Mouse (Mus musculus): ENCODE measurements around the gene Cd4. TPM values are rescaled to one million over a fixed set of nuclear protein-coding genes. Genes with fewer than 3 reads are reported as not detected.

The Cd4 gene
- total and polyA plus RNA-seq, 3 experiments = not detected

GRCm38 (mm10) chr6:124888555-124889125 is 619 bp upstream of the Cd4 start:
- Histone ChIP-seq H3K27me3 (ENCODE audit: control insufficient read depth in 1 of 2, insufficient read depth in 2 of 2, low read length in 2 of 2) (peaks cover 5% of the 10 kb centered on the region in 2 experiments), H3K9ac (ENCODE audit: control insufficient read depth, low read depth, low read length, poor library complexity, severe bottlenecking) (no peak overlapping the region), H3K27ac (ENCODE audit: control insufficient read depth, low read depth, low read length) (no peak overlapping the region), H3K9me3 (replicated peaks; ENCODE audit: insufficient read depth, low read length) (no peaks in the 10 kb centered on the region), H3K36me3 (ENCODE audit: control insufficient read depth in 1 of 2, insufficient read depth in 2 of 2, low read length in 2 of 2) (no peaks in the 10 kb centered on the region), H3K79me2 (ENCODE audit: control insufficient read depth, insufficient read depth, low read length, poor library complexity) (no peaks in the 10 kb centered on the region), H3K4me3 (ENCODE audit: control insufficient read depth in 1 of 2, insufficient read depth in 1 of 2, low read depth in 2 of 2, low read length in 2 of 2) (no peak overlapping the region), H3K4me1 (ENCODE audit: control insufficient read depth in 1 of 2, insufficient read depth in 2 of 2, low read length in 2 of 2) (no peaks in the 10 kb centered on the region)
- TF ChIP-seq CHD2 (IDR thresholded peaks at IDR 0.05; ENCODE audit: low read length) (no peak), RCOR1 (IDR thresholded peaks at IDR 0.05; ENCODE audit: low read depth, low read length) (no peak), E2F4 (IDR thresholded peaks at IDR 0.05; ENCODE audit: borderline replicate concordance, low read depth, low read length) (no peak), USF2 (IDR thresholded peaks at IDR 0.05; ENCODE audit: borderline replicate concordance in 1 of 2, insufficient read depth in 1 of 2, low read depth in 1 of 2, low read length in 2 of 2) (no peak), TBP (IDR thresholded peaks at IDR 0.05; ENCODE audit: low read depth, low read length) (no peak), SMC3 (IDR thresholded peaks at IDR 0.05; ENCODE audit: low read depth, low read length) (no peak), NELFE (IDR thresholded peaks at IDR 0.05; ENCODE audit: low read depth, low read length) (no peak), JUND (IDR thresholded peaks at IDR 0.05; ENCODE audit: low read depth, low read length) (no peak), ZNF384 (IDR thresholded peaks at IDR 0.05; ENCODE audit: low read depth, low read length) (no peak), UBTF (IDR thresholded peaks at IDR 0.05; ENCODE audit: borderline replicate concordance, insufficient read depth, low read depth, low read length) (no peak), EP300 (IDR thresholded peaks at IDR 0.05; ENCODE audit: low read depth in 1 of 2, low read length in 2 of 2) (no peak), RAD21 (IDR thresholded peaks at IDR 0.05; ENCODE audit: low read depth, low read length) (no peak)
- no peak for DNase-seq (ENCODE audit: low read depth, low spot score)

DNA sequence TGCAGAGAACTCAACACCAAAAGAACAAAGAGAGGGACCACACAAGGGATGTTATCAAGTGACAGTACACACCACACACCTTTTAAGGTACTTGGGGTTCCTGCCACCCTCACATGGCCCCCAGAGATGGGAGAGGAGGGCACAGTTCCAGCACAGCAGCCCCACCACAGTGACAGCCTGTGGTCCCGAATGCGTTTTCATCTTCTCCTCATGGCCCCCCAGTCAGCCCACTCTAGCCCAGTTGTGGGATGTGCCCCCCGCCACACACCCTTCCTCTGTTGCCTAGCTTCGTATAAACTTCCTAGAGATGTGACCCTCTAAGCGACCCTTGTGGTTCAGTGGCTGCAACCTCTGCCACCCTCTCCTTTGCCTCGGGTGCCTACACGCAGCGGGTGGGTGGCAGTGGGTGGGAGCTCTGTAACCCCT is 2.1 kb downstream of the Cd4 start:
- Histone ChIP-seq H3K27ac (ENCODE audit: control insufficient read depth, low read depth, low read length) (no peak overlapping the region), H3K4me3 (ENCODE audit: control insufficient read depth in 1 of 2, insufficient read depth in 1 of 2, low read depth in 2 of 2, low read length in 2 of 2) (no peak overlapping the region), H3K27me3 (ENCODE audit: control insufficient read depth in 1 of 2, insufficient read depth in 2 of 2, low read length in 2 of 2) (peaks cover 5 to 9% of the 10 kb centered on the region in 2 experiments), H3K4me1 (ENCODE audit: control insufficient read depth in 1 of 2, insufficient read depth in 2 of 2, low read length in 2 of 2) (no peaks in the 10 kb centered on the region), H3K79me2 (ENCODE audit: control insufficient read depth, insufficient read depth, low read length, poor library complexity) (no peaks in the 10 kb centered on the region), H3K9ac (ENCODE audit: control insufficient read depth, low read depth, low read length, poor library complexity, severe bottlenecking) (no peak overlapping the region), H3K36me3 (ENCODE audit: control insufficient read depth in 1 of 2, insufficient read depth in 2 of 2, low read length in 2 of 2) (no peaks in the 10 kb centered on the region), H3K9me3 (replicated peaks; ENCODE audit: insufficient read depth, low read length) (no peaks in the 10 kb centered on the region)
- no peak for DNase-seq (ENCODE audit: low read depth, low spot score)
- no peak for TF ChIP-seq POLR2AphosphoS2 (IDR thresholded peaks at IDR 0.05; ENCODE audit: low read length)
- no peak for TF ChIP-seq RCOR1 (IDR thresholded peaks at IDR 0.05; ENCODE audit: low read depth, low read length)
- no peak for TF ChIP-seq TAL1 (IDR thresholded peaks at IDR 0.05; ENCODE audit: low read length)
- TF ChIP-seq NELFE (IDR thresholded peaks at IDR 0.05; ENCODE audit: low read depth, low read length) = no peak
- no peak for TF ChIP-seq MAFK (IDR thresholded peaks at IDR 0.05; ENCODE audit: borderline replicate concordance, low read depth, low read length)
- no peak for TF ChIP-seq TCF12 (IDR thresholded peaks at IDR 0.05; ENCODE audit: low read depth, low read length)
- no peak for TF ChIP-seq MYC (IDR thresholded peaks at IDR 0.05; ENCODE audit: low read depth, low read length)
- TF ChIP-seq SMC3 (IDR thresholded peaks at IDR 0.05; ENCODE audit: low read depth, low read length) = no peak
- no peak for TF ChIP-seq USF2 (IDR thresholded peaks at IDR 0.05; ENCODE audit: borderline replicate concordance in 1 of 2, insufficient read depth in 1 of 2, low read depth in 1 of 2, low read length in 2 of 2)
- no peak for TF ChIP-seq ZC3H11A (IDR thresholded peaks at IDR 0.05; ENCODE audit: low read depth, low read length)
- TF ChIP-seq USF1 (IDR thresholded peaks at IDR 0.05; ENCODE audit: low read depth, low read length) = no peak
- TF ChIP-seq KAT2A (conservative IDR thresholded peaks at IDR 0.05; ENCODE audit: low read depth, low read length) = no peak
- no peak for TF ChIP-seq CTCF (IDR thresholded peaks at IDR 0.05 in 2 of 3, conservative IDR thresholded peaks at IDR 0.05 in 1 of 3; ENCODE audit: control insufficient read depth in 1 of 3, insufficient read depth in 1 of 3, low read depth in 2 of 3, low read length in 3 of 3, poor library complexity in 1 of 3, severe bottlenecking in 1 of 3)
- TF ChIP-seq RAD21 (IDR thresholded peaks at IDR 0.05; ENCODE audit: low read depth, low read length) = no peak
- no peak for TF ChIP-seq CHD2 (IDR thresholded peaks at IDR 0.05; ENCODE audit: low read length)
- TF ChIP-seq EP300 (IDR thresholded peaks at IDR 0.05; ENCODE audit: low read depth in 1 of 2, low read length in 2 of 2) = no peak
- TF ChIP-seq SIN3A (IDR thresholded peaks at IDR 0.05; ENCODE audit: low read length) = no peak
- TF ChIP-seq ETS1 (IDR thresholded peaks at IDR 0.05; ENCODE audit: low read depth, low read length) = no peak
- TF ChIP-seq BHLHE40 (IDR thresholded peaks at IDR 0.05; ENCODE audit: borderline replicate concordance, low read depth, low read length) = no peak

Data from MEL (cell line).